Mouse (Mus musculus): ENCODE data around the gene Col6a2. TPM values are rescaled to one million over a fixed set of nuclear protein-coding genes. Genes with fewer than 3 reads are reported as not detected.

The Col6a2 gene
- polyA plus RNA-seq, 1 experiment from 2014 or later = 38.0 TPM

DNA sequence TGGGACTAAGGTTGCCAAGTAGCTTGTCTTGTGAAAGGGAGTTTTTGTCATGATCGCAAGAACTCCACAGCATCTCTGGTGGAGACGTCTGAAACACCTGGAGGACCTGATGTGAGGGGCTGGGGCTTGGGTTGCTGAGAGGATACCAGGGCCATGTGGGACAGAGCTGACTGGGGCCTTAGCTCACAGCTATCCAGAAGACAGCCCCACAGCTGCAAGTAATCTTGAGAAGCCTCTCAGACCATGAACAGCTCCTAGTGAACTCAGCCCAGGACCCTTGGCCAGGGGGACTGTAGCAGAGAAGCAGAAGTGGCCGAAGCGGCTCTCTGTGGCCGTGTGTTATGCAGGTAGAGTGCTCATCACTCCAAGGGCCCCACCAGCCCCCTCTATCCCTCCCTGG lies 11.2 kb upstream of the Col6a2 start:
- ATAC-seq (ENCODE audit: insufficient number of reproducible peaks, low FRiP score) = no peak
- H3K4me1 ChIP-seq (replicated peaks) = peaks cover 21% of the 10 kb centered on the region
- no peak overlapping the region for H3K9ac ChIP-seq
- no peaks in the 10 kb centered on the region for H3K27me3 ChIP-seq (replicated peaks)
- WGBS = 66% methylated on average over 5 of the region's 5 CpGs
- no peak overlapping the region for H3K4me3 ChIP-seq
- no peak overlapping the region for H3K27ac ChIP-seq (ENCODE audit: poor library complexity, severe bottlenecking)
- no peaks in the 10 kb centered on the region for H3K9me3 ChIP-seq (replicated peaks)
- H3K4me2 ChIP-seq = no peak overlapping the region
- no peaks in the 10 kb centered on the region for H3K36me3 ChIP-seq

- Histone ChIP-seq H3K4me2 (no peak overlapping the region), H3K9me3 (replicated peaks) (no peaks in the 10 kb centered on the region), H3K36me3 (no peaks in the 10 kb centered on the region), H3K27me3 (replicated peaks) (no peaks in the 10 kb centered on the region), H3K27ac (ENCODE audit: poor library complexity, severe bottlenecking) (no peak overlapping the region), H3K4me1 (replicated peaks) (peaks cover 21% of the 10 kb centered on the region), H3K9ac (no peak overlapping the region), H3K4me3 (no peak overlapping the region)
- 58% methylated on average over 7 of the region's 7 CpGs for WGBS
- ATAC-seq (ENCODE audit: insufficient number of reproducible peaks, low FRiP score) = no peak
Measured at GRCm38 (mm10) chr10:76634094-76634571, 10.7 kb upstream of the Col6a2 start.

DNA sequence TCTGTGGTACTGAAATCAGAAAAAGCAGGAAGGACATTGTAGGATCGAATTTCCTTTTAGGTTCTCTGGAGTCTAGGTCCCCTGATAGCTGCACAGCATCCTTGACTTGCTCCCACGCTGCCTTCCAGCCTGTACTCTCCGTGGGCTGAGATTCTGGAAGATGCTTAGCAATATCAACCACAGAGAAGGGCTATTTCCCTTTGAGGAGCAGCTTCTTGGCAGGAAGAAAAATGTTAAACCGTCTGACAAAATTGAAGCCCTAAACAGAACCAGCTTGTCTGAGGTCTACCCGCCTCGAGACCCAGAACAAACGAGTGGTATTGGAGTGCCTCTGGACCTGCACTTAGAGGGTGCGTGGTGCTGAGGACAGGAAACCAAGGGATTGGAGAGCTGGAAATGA lies 9.2 kb upstream of the Col6a2 start:
- WGBS = 71% methylated on average over 8 of the region's 8 CpGs
- peaks cover 21% of the 10 kb centered on the region for H3K4me1 ChIP-seq (replicated peaks)
- no peak overlapping the region for H3K9ac ChIP-seq
- no peaks in the 10 kb centered on the region for H3K9me3 ChIP-seq (replicated peaks)
- no peak overlapping the region for H3K4me3 ChIP-seq
- ATAC-seq (ENCODE audit: insufficient number of reproducible peaks, low FRiP score) = no peak
- H3K27me3 ChIP-seq (replicated peaks) = no peaks in the 10 kb centered on the region
- H3K36me3 ChIP-seq = no peaks in the 10 kb centered on the region
- H3K27ac ChIP-seq (ENCODE audit: poor library complexity, severe bottlenecking) = no peak overlapping the region
- H3K4me2 ChIP-seq = no peak overlapping the region

DNA sequence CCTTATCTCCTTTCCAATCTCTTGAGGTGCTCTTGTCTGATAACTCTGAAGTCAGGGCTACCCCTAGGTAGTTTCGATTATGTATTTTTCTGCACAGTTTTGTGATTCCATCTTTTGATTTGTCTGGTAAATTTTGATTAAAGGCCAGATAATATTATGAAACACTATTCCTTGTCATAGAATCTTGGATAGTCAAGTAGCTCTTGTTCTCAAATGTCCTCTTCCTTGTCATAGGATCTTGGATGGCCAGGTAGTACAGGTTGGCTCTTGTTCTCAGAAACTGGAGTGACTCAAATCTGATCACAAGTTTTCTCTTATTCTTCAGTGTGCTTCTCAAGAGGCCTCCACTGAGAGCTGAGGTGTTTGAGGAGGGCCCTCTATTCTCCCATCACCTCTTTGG lies 7.2 kb upstream of the Col6a2 start:
- H3K4me1 ChIP-seq (replicated peaks) = peaks cover 21% of the 10 kb centered on the region
- no peaks in the 10 kb centered on the region for H3K36me3 ChIP-seq
- H3K4me2 ChIP-seq = no peak overlapping the region
- WGBS = 80% methylated on average over 1 of the region's 1 CpGs
- no peak overlapping the region for H3K9ac ChIP-seq
- no peaks in the 10 kb centered on the region for H3K27me3 ChIP-seq (replicated peaks)
- H3K27ac ChIP-seq (ENCODE audit: poor library complexity, severe bottlenecking) = no peak overlapping the region
- no peaks in the 10 kb centered on the region for H3K9me3 ChIP-seq (replicated peaks)
- no peak overlapping the region for H3K4me3 ChIP-seq
- ATAC-seq (ENCODE audit: insufficient number of reproducible peaks, low FRiP score) = no peak

DNA sequence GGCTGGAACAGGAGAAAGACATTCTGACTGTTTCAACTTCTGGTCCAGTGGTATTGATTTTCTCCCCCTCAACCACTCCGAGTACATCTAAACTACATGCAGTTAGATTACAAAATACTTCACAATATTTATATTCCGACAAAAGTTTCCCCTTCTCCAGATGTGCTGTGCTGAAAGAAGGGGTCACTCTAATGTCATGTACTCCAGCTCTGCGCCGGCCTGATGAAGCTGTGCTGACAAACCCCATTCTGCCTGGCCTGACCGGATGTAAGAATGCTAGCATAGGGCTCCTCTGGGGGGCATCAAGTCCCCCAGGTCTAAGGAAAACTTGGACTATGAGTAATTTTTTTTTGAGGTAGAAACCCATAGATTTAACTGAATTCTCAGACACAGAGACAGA lies 4.3 kb upstream of the Col6a2 start:
- Histone ChIP-seq H3K4me2 (no peak overlapping the region), H3K9me3 (replicated peaks) (no peaks in the 10 kb centered on the region), H3K36me3 (no peaks in the 10 kb centered on the region), H3K27ac (ENCODE audit: poor library complexity, severe bottlenecking) (no peak overlapping the region), H3K9ac (no peak overlapping the region), H3K4me1 (replicated peaks) (peaks cover 5% of the 10 kb centered on the region), H3K4me3 (no peak overlapping the region), H3K27me3 (replicated peaks) (no peaks in the 10 kb centered on the region)
- ATAC-seq (ENCODE audit: insufficient number of reproducible peaks, low FRiP score) = no peak
- WGBS = 85% methylated on average over 5 of the region's 5 CpGs

- no peaks in the 10 kb centered on the region for H3K27me3 ChIP-seq (replicated peaks)
- H3K4me1 ChIP-seq (replicated peaks) = peaks cover 5% of the 10 kb centered on the region
- no peak overlapping the region for H3K4me3 ChIP-seq
- H3K27ac ChIP-seq (ENCODE audit: poor library complexity, severe bottlenecking) = no peak overlapping the region
- ATAC-seq (ENCODE audit: insufficient number of reproducible peaks, low FRiP score) = no peak
- H3K4me2 ChIP-seq = no peak overlapping the region
- WGBS = 73% methylated on average over 7 of the region's 7 CpGs
- H3K9ac ChIP-seq = no peak overlapping the region
- no peaks in the 10 kb centered on the region for H3K36me3 ChIP-seq
- H3K9me3 ChIP-seq (replicated peaks) = no peaks in the 10 kb centered on the region
Measured at GRCm38 (mm10) chr10:76624903-76625302, 1.5 kb upstream of the Col6a2 start.

DNA sequence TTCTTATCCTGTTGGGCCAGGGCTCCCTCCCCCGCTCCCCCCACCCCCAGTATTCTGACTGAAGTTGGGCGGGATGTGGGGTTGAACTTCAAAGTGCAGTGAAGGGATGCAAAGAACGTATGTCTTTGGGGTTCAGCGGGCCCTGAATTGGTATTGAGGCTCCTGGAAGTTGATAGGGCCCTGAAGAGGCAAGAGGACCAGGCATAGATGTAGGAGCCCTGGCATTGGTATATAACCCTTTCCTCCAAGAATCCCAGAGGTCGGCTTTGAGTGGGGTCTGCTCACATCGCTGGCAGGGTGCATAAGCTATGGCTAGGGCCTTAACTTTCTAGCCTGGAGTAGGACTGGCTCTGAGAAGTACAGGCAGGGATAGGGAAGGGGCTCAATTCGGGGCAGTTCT lies 304 bp upstream of the Col6a2 start:
- H3K9me3 ChIP-seq (replicated peaks) = no peaks in the 10 kb centered on the region
- no peak overlapping the region for H3K27ac ChIP-seq (ENCODE audit: poor library complexity, severe bottlenecking)
- no peak for ATAC-seq (ENCODE audit: insufficient number of reproducible peaks, low FRiP score)
- peak overlapping the region; percentile 71 for H3K4me2 ChIP-seq
- no peaks in the 10 kb centered on the region for H3K27me3 ChIP-seq (replicated peaks)
- H3K9ac ChIP-seq = peak overlapping the region; percentile 64; the same call in 1 of the 2 replicates
- 18% methylated on average over 7 of the region's 7 CpGs for WGBS
- peak overlapping the region; percentile 50 for H3K4me3 ChIP-seq
- no peaks in the 10 kb centered on the region for H3K36me3 ChIP-seq
- H3K4me1 ChIP-seq (replicated peaks) = peaks cover 5% of the 10 kb centered on the region

DNA sequence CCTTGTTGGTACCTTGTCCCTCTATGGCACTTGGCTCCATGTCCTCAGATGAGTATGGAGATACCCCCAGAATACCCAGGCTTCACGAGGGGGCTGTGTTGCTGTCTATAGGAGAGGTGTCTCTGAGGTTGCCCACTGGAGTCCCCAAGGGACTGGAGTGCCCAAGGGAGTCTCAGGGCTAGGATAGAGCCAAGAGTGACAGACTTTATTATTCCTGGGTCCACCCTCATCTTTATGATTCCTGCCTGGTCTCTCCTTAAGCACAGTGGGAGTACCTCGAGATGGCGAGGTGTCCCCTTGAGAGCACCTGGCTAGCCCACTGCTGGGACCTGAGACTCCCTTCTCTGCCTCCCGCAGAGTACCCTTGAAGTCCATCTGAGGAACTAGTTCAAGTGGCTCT lies 1.0 kb downstream of the Col6a2 start:
- H3K4me1 ChIP-seq (replicated peaks) = peaks cover 5% of the 10 kb centered on the region
- no peak for ATAC-seq (ENCODE audit: insufficient number of reproducible peaks, low FRiP score)
- H3K36me3 ChIP-seq = no peaks in the 10 kb centered on the region
- peak overlapping the region; percentile 50 for H3K4me3 ChIP-seq
- 82% methylated on average over 4 of the region's 4 CpGs for WGBS
- no peak overlapping the region for H3K27ac ChIP-seq (ENCODE audit: poor library complexity, severe bottlenecking)
- no peaks in the 10 kb centered on the region for H3K9me3 ChIP-seq (replicated peaks)
- no peaks in the 10 kb centered on the region for H3K27me3 ChIP-seq (replicated peaks)
- peak overlapping the region; percentile 71 for H3K4me2 ChIP-seq
- peak overlapping the region; percentile 64 for H3K9ac ChIP-seq

DNA sequence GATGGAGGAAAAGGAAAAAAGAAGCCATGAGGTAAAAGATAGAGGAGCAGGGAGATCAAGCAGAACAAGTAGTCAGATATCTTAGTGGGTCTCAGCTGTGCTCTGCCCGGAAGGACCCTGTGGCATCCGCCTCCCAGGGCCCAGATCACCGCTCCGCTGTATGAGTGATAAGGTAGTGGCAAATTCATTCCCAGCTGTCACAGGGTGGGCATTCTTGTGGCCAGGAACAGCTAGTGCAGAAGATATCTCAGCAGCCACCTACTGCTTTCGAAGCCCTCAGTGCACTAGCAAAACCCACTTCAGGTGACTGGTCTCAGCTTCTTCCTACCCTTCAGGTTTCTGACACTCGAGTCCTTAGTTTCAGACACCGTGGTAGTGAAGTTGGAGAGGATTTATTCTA lies 11.0 kb downstream of the Col6a2 start:
- no peak for ATAC-seq (ENCODE audit: insufficient number of reproducible peaks, low FRiP score)
- 57% methylated on average over 7 of the region's 7 CpGs for WGBS

DNA sequence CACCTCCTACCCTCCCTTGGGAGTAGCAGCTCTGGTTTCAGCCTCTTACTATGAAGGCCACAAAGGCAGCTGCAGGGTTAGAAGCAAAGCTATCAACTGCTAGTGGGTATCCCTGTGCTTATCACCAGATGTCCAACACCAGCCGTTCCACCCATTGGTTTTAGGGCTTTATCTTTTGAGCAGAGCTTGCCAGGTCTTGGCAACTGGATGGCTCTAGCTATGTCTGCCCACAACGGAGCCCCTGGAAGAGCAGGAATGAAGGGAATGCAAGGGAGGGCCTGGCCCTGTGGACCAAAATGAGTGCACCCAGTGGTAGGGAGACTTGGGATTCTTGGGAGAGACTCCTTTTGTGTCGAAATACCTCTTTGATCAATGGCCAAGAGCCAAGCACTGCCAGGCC lies 20.7 kb downstream of the Col6a2 start:
- H3K36me3 ChIP-seq = peaks cover 33% of the 10 kb centered on the region
- no peak overlapping the region for H3K4me2 ChIP-seq
- no peak overlapping the region for H3K9ac ChIP-seq
- H3K4me1 ChIP-seq (replicated peaks) = peaks cover 9% of the 10 kb centered on the region
- ATAC-seq (ENCODE audit: insufficient number of reproducible peaks, low FRiP score) = no peak
- no peak overlapping the region for H3K27ac ChIP-seq (ENCODE audit: poor library complexity, severe bottlenecking)
- H3K9me3 ChIP-seq (replicated peaks) = no peaks in the 10 kb centered on the region
- no peaks in the 10 kb centered on the region for H3K27me3 ChIP-seq (replicated peaks)
- WGBS = 25% methylated on average over 3 of the region's 3 CpGs
- no peak overlapping the region for H3K4me3 ChIP-seq

More for the DNA sequence above, 11.0 kb downstream of the Col6a2 start:
- Histone ChIP-seq H3K36me3 (peaks cover 50% of the 10 kb centered on the region), H3K27me3 (replicated peaks) (no peaks in the 10 kb centered on the region), H3K4me3 (no peak overlapping the region), H3K9me3 (replicated peaks) (no peaks in the 10 kb centered on the region), H3K27ac (ENCODE audit: poor library complexity, severe bottlenecking) (no peak overlapping the region), H3K4me2 (no peak overlapping the region), H3K4me1 (replicated peaks) (peaks cover 5% of the 10 kb centered on the region; the same call in 1 of the 2 replicates), H3K9ac (no peak overlapping the region)

GRCm38 (mm10) chr10:76596338-76596737 lies 27.1 kb downstream of the Col6a2 start:
- Histone ChIP-seq H3K4me3 (no peak overlapping the region), H3K4me1 (replicated peaks) (no peaks in the 10 kb centered on the region), H3K27me3 (replicated peaks) (no peaks in the 10 kb centered on the region), H3K4me2 (no peak overlapping the region), H3K9me3 (replicated peaks) (no peaks in the 10 kb centered on the region), H3K36me3 (peaks cover 6% of the 10 kb centered on the region; the same call in 1 of the 2 replicates), H3K27ac (ENCODE audit: poor library complexity, severe bottlenecking) (no peak overlapping the region), H3K9ac (no peak overlapping the region)
- 86% methylated on average over 31 of the region's 31 CpGs for WGBS
- no peak for ATAC-seq (ENCODE audit: insufficient number of reproducible peaks, low FRiP score)

GRCm38 (mm10) chr10:76590197-76590596 lies 33.2 kb downstream of the Col6a2 start:
- H3K9me3 ChIP-seq (replicated peaks) = no peaks in the 10 kb centered on the region
- WGBS = 55% methylated on average over 11 of the region's 11 CpGs
- no peaks in the 10 kb centered on the region for H3K36me3 ChIP-seq
- H3K27ac ChIP-seq (ENCODE audit: poor library complexity, severe bottlenecking) = peak overlapping the region; percentile 82
- no peak overlapping the region for H3K9ac ChIP-seq
- no peak overlapping the region for H3K4me2 ChIP-seq
- H3K4me1 ChIP-seq (replicated peaks) = peaks cover 23% of the 10 kb centered on the region
- no peak overlapping the region for H3K4me3 ChIP-seq
- no peak for ATAC-seq (ENCODE audit: insufficient number of reproducible peaks, low FRiP score)
- no peaks in the 10 kb centered on the region for H3K27me3 ChIP-seq (replicated peaks)
